Mouse (Mus musculus) forebrain, embryonic 13.5 days (tissue): ENCODE results near the gene 4930579F01Rik. TPM values are rescaled to one million over a fixed set of nuclear protein-coding genes. Genes with fewer than 3 reads are reported as not detected.
A peak's percentile ranks its signal among the peaks of the same experiment; 100 is the strongest.

ENCODE experiments used
- ATAC-seq: fragments of 200-750 bp; cut with Nextera tagmentation; 2 replicates; pipeline ENCODE4 v1.8.0; 2017
- H3K27ac ChIP-seq: fragments of 300-500 bp; sonication (generic); 2 replicates; pipeline ENCODE4 v1.5.1; 2015; ENCODE audit warnings: inconsistent platforms, mild to moderate bottlenecking, moderate library complexity
- H3K27me3 ChIP-seq: fragments of 300-500 bp; sonication (generic); 2 replicates; pipeline ENCODE4 v1.6.1; 2015; ENCODE audit warnings: mild to moderate bottlenecking, inconsistent platforms
- H3K36me3 ChIP-seq: fragments of 300-500 bp; sonication (generic); 2 replicates; pipeline ENCODE4 v1.6.1; 2015; ENCODE audit warnings: mild to moderate bottlenecking, inconsistent platforms; ENCODE audit not compliant: poor library complexity, severe bottlenecking
- H3K4me1 ChIP-seq: fragments of 300-500 bp; sonication (generic); 2 replicates; pipeline ENCODE4 v1.6.1; 2015; ENCODE audit warnings: inconsistent platforms
- H3K4me2 ChIP-seq: fragments of 300-500 bp; sonication (generic); 2 replicates; pipeline ENCODE4 v1.6.1; 2015; ENCODE audit warnings: inconsistent platforms, mild to moderate bottlenecking, moderate library complexity
- H3K4me3 ChIP-seq: fragments of 300-500 bp; sonication (generic); 2 replicates; pipeline ENCODE4 v1.5.1; 2015; ENCODE audit warnings: mild to moderate bottlenecking, inconsistent platforms
- H3K9ac ChIP-seq: fragments of 300-500 bp; sonication (generic); 2 replicates; pipeline ENCODE4 v1.6.1; 2015; ENCODE audit warnings: mild to moderate bottlenecking, inconsistent platforms
- H3K9me3 ChIP-seq: fragments of 300-500 bp; sonication (generic); replicated peaks from 2 replicates; pipeline ENCODE4 v1.6.1; 2016; ENCODE audit warnings: inconsistent platforms
- WGBS: fragments of 180-500 bp; shearing (Covaris S2); methylation state at CpG from one replicate; pipeline ENCODE4 v1.1.7; 2015; 5-methylcytosine and 5-hydroxymethylcytosine counted together
- polyA plus RNA-seq: library from polyadenylated mRNA; unstranded; fragments of >200 nt; fragmentation: Nextera tagmentation; extraction: Ambion mirVana; gene quantifications from 2 replicates; pipeline ENCODE4 v1.2.1, GENCODE M21; 2015

The 4930579F01Rik gene
- not detected in 2 replicates for polyA plus RNA-seq

GRCm38 (mm10) chr3:138193683-138194302 lies at the start of gene 4930579F01Rik:
4930579F01Rik (minus strand) TSS chr3:138193825.
- no peak within 1 kb of the TSS for H3K4me3 ChIP-seq
- H3K9ac ChIP-seq = no peak within 1 kb of the TSS
- H3K9me3 ChIP-seq = no peaks in the 10 kb centered on the region
- no peaks in the 10 kb centered on the region for H3K27me3 ChIP-seq
- no peaks in the 10 kb centered on the region for H3K4me1 ChIP-seq
- no peak within 1 kb of the TSS for H3K27ac ChIP-seq
- WGBS = 80% methylated on average over 15 of the region's 15 CpGs
- ATAC-seq = no peak
- H3K4me2 ChIP-seq = no peak within 1 kb of the TSS
- no peaks in the 10 kb centered on the region for H3K36me3 ChIP-seq

- no peaks in the 10 kb centered on the region for H3K27me3 ChIP-seq
- no peak overlapping the region for H3K9ac ChIP-seq
- no peaks in the 10 kb centered on the region for H3K9me3 ChIP-seq
- no peak overlapping the region for H3K27ac ChIP-seq
- H3K36me3 ChIP-seq = no peaks in the 10 kb centered on the region
- H3K4me2 ChIP-seq = no peak overlapping the region
- WGBS = 91% methylated on average over 6 of the region's 6 CpGs
- ATAC-seq = no peak
- peaks cover 11% of the 10 kb centered on the region; the same call in 1 of the 2 replicates for H3K4me1 ChIP-seq
- H3K4me3 ChIP-seq = no peak overlapping the region
Measured at GRCm38 (mm10) chr3:138242933-138243332, 49.3 kb upstream of the 4930579F01Rik start.

- WGBS = 55% methylated on average over 14 of the region's 14 CpGs
- Histone ChIP-seq H3K4me1 (peaks cover 11% of the 10 kb centered on the region; the same call in 1 of the 2 replicates), H3K9ac (no peak overlapping the region), H3K36me3 (no peaks in the 10 kb centered on the region), H3K27ac (no peak overlapping the region), H3K4me3 (no peak overlapping the region), H3K4me2 (0 out of 2 replicates have a peak overlapping the region, but pooled peaks have one; percentile 4), H3K9me3 (no peaks in the 10 kb centered on the region), H3K27me3 (no peaks in the 10 kb centered on the region)
- ATAC-seq = peak; percentile 62; the same call in 1 of the 2 replicates
Measured at GRCm38 (mm10) chr3:138242021-138242726, 48.5 kb upstream of the 4930579F01Rik start.

- H3K9ac ChIP-seq = no peak overlapping the region
- H3K27ac ChIP-seq = no peak overlapping the region
- no peaks in the 10 kb centered on the region for H3K27me3 ChIP-seq
- H3K36me3 ChIP-seq = no peaks in the 10 kb centered on the region
- no peaks in the 10 kb centered on the region for H3K9me3 ChIP-seq
- ATAC-seq = no peak
- H3K4me1 ChIP-seq = peaks cover 11% of the 10 kb centered on the region; the same call in 1 of the 2 replicates
- no peak overlapping the region for H3K4me3 ChIP-seq
- 65% methylated on average over 6 of the region's 6 CpGs for WGBS
- H3K4me2 ChIP-seq = no peak overlapping the region
Measured at GRCm38 (mm10) chr3:138241371-138241770, 47.7 kb upstream of the 4930579F01Rik start.

- H3K36me3 ChIP-seq = no peaks in the 10 kb centered on the region
- no peaks in the 10 kb centered on the region for H3K9me3 ChIP-seq
- no peak overlapping the region for H3K27ac ChIP-seq
- no peaks in the 10 kb centered on the region for H3K27me3 ChIP-seq
- 80% methylated on average over 5 of the region's 5 CpGs for WGBS
- no peak overlapping the region for H3K4me3 ChIP-seq
- no peak for ATAC-seq
- no peak overlapping the region for H3K9ac ChIP-seq
- H3K4me1 ChIP-seq = peaks cover 11% of the 10 kb centered on the region; the same call in 1 of the 2 replicates
- no peak overlapping the region for H3K4me2 ChIP-seq
Measured at GRCm38 (mm10) chr3:138240942-138241341, 47.3 kb upstream of the 4930579F01Rik start.

GRCm38 (mm10) chr3:138240411-138240810 lies 46.8 kb upstream of the 4930579F01Rik start:
- H3K9me3 ChIP-seq = no peaks in the 10 kb centered on the region
- H3K36me3 ChIP-seq = no peaks in the 10 kb centered on the region
- 93% methylated on average over 3 of the region's 3 CpGs for WGBS
- no peaks in the 10 kb centered on the region for H3K27me3 ChIP-seq
- H3K4me1 ChIP-seq = peaks cover 11% of the 10 kb centered on the region; the same call in 1 of the 2 replicates
- no peak overlapping the region for H3K27ac ChIP-seq
- no peak for ATAC-seq
- H3K4me2 ChIP-seq = no peak overlapping the region
- no peak overlapping the region for H3K9ac ChIP-seq
- H3K4me3 ChIP-seq = no peak overlapping the region

- Histone ChIP-seq H3K9ac (no peak overlapping the region), H3K36me3 (no peaks in the 10 kb centered on the region), H3K4me3 (no peak overlapping the region), H3K4me2 (no peak overlapping the region), H3K9me3 (no peaks in the 10 kb centered on the region), H3K4me1 (peaks cover 11% of the 10 kb centered on the region; the same call in 1 of the 2 replicates), H3K27ac (no peak overlapping the region), H3K27me3 (no peaks in the 10 kb centered on the region)
- WGBS = 85% methylated on average over 6 of the region's 6 CpGs
- ATAC-seq = no peak
Measured at GRCm38 (mm10) chr3:138239461-138239860, 45.8 kb upstream of the 4930579F01Rik start.

GRCm38 (mm10) chr3:138238046-138238445 lies 44.4 kb upstream of the 4930579F01Rik start:
- H3K36me3 ChIP-seq = no peaks in the 10 kb centered on the region
- H3K27me3 ChIP-seq = no peaks in the 10 kb centered on the region
- WGBS = 90% methylated on average over 10 of the region's 10 CpGs
- no peak overlapping the region for H3K27ac ChIP-seq
- no peak for ATAC-seq
- no peak overlapping the region for H3K4me3 ChIP-seq
- H3K4me1 ChIP-seq = peaks cover 11% of the 10 kb centered on the region; the same call in 1 of the 2 replicates
- no peak overlapping the region for H3K9ac ChIP-seq
- no peak overlapping the region for H3K4me2 ChIP-seq
- no peaks in the 10 kb centered on the region for H3K9me3 ChIP-seq

DNA sequence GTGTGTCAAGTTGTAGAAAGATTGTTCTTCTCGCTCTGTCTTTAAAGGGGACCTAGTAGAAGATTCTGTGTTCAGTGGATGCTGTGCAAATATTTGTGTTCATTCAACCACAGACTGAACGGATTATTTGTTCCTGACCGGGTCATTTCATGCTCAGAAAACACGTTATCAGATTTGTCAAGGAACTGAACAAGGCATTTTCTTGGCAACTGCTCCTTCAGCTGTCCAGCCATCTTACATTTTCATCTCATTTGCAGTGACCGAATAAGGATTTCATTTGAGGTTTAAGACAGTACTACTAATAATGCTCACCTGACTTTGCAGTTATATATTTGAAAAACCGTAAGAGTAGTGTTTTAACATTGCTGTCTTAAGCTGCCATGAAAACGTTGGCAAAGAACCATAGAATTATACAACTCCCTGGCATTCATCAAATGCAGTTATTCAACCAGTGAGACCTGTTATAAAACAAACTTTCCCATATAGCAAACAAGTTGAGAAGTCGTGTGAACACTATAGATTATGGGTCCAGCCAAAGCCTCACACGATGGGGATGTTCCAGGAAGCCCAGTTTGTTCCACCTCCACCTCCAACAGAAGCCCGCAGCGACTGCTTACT lies 43.0 kb upstream of the 4930579F01Rik start:
- Histone ChIP-seq H3K4me3 (no peak overlapping the region), H3K4me1 (peaks cover 5% of the 10 kb centered on the region; the same call in 1 of the 2 replicates), H3K4me2 (no peak overlapping the region), H3K27ac (no peak overlapping the region), H3K36me3 (no peaks in the 10 kb centered on the region), H3K9me3 (no peaks in the 10 kb centered on the region), H3K27me3 (no peaks in the 10 kb centered on the region), H3K9ac (no peak overlapping the region)
- no peak for ATAC-seq
- WGBS = 77% methylated on average over 11 of the region's 11 CpGs

GRCm38 (mm10) chr3:138231531-138231930 lies 37.9 kb upstream of the 4930579F01Rik start:
- H3K9me3 ChIP-seq = no peaks in the 10 kb centered on the region
- H3K27me3 ChIP-seq = no peaks in the 10 kb centered on the region
- no peaks in the 10 kb centered on the region for H3K36me3 ChIP-seq
- no peak overlapping the region for H3K4me3 ChIP-seq
- H3K4me1 ChIP-seq = no peaks in the 10 kb centered on the region
- ATAC-seq = no peak
- no peak overlapping the region for H3K27ac ChIP-seq
- H3K4me2 ChIP-seq = no peak overlapping the region
- WGBS = 85% methylated on average over 2 of the region's 2 CpGs
- no peak overlapping the region for H3K9ac ChIP-seq

- H3K27ac ChIP-seq = no peak overlapping the region
- H3K4me2 ChIP-seq = no peak overlapping the region
- no peak for ATAC-seq
- no peaks in the 10 kb centered on the region for H3K9me3 ChIP-seq
- H3K4me1 ChIP-seq = no peaks in the 10 kb centered on the region
- H3K9ac ChIP-seq = no peak overlapping the region
- 90% methylated on average over 3 of the region's 3 CpGs for WGBS
- H3K4me3 ChIP-seq = no peak overlapping the region
- H3K27me3 ChIP-seq = no peaks in the 10 kb centered on the region
- H3K36me3 ChIP-seq = no peaks in the 10 kb centered on the region
Measured at GRCm38 (mm10) chr3:138230266-138230665, 36.6 kb upstream of the 4930579F01Rik start.

- Histone ChIP-seq H3K36me3 (no peaks in the 10 kb centered on the region), H3K27ac (no peak overlapping the region), H3K9ac (no peak overlapping the region), H3K27me3 (no peaks in the 10 kb centered on the region), H3K4me2 (no peak overlapping the region), H3K4me1 (no peaks in the 10 kb centered on the region), H3K4me3 (no peak overlapping the region), H3K9me3 (no peaks in the 10 kb centered on the region)
- ATAC-seq = no peak
- WGBS = 79% methylated on average over 1 of the region's 1 CpGs
Measured at GRCm38 (mm10) chr3:138229448-138229847, 35.8 kb upstream of the 4930579F01Rik start.
